Mouse (Mus musculus) limb, embryonic 10.5 days (tissue): ENCODE measurements around the gene Parpbp. TPM values are rescaled to one million over a fixed set of nuclear protein-coding genes. Genes with fewer than 3 reads are reported as not detected.
A peak's percentile ranks its signal among the peaks of the same experiment; 100 is the strongest.

Experiments
- DNase-seq: peaks from one replicate; pipeline ENCODE4 v3.0.0-alpha.2; 2017; ENCODE audit warnings: low spot score
- H3K27ac ChIP-seq: fragments of 300-500 bp; sonication (generic); 2 replicates; pipeline ENCODE4 v1.5.1; 2016; ENCODE audit warnings: mild to moderate bottlenecking
- H3K27me3 ChIP-seq: fragments of 300-500 bp; sonication (generic); 2 replicates; pipeline ENCODE4 v1.6.1; 2016; ENCODE audit warnings: low read depth, mild to moderate bottlenecking; ENCODE audit not compliant: poor library complexity, severe bottlenecking
- H3K36me3 ChIP-seq: fragments of 300-500 bp; sonication (generic); 2 replicates; pipeline ENCODE4 v1.6.1; 2016; ENCODE audit warnings: mild to moderate bottlenecking, moderate library complexity
- H3K4me1 ChIP-seq: fragments of 300-500 bp; sonication (generic); 2 replicates; pipeline ENCODE4 v1.6.1; 2016
- H3K4me3 ChIP-seq: fragments of 300-500 bp; sonication (generic); 2 replicates; pipeline ENCODE4 v1.5.1; 2016; ENCODE audit warnings: mild to moderate bottlenecking, moderate library complexity
- H3K9me3 ChIP-seq: fragments of 300-500 bp; sonication (generic); replicated peaks from 2 replicates; pipeline ENCODE4 v1.6.1; 2016; ENCODE audit warnings: mild to moderate bottlenecking
- WGBS: fragments of 180-500 bp; shearing (Covaris S2); methylation state at CpG from one replicate; pipeline ENCODE4 v1.1.7; 2016; 5-methylcytosine and 5-hydroxymethylcytosine counted together
- polyA plus RNA-seq: library from polyadenylated mRNA; unstranded; fragments of >200 nt; fragmentation: Nextera tagmentation; extraction: Ambion mirVana; gene quantifications from 2 replicates; pipeline ENCODE4 v1.2.1, GENCODE M21; 2016

Gene Parpbp
- 16.9 and 21.0 TPM in 2 replicates for polyA plus RNA-seq

DNA sequence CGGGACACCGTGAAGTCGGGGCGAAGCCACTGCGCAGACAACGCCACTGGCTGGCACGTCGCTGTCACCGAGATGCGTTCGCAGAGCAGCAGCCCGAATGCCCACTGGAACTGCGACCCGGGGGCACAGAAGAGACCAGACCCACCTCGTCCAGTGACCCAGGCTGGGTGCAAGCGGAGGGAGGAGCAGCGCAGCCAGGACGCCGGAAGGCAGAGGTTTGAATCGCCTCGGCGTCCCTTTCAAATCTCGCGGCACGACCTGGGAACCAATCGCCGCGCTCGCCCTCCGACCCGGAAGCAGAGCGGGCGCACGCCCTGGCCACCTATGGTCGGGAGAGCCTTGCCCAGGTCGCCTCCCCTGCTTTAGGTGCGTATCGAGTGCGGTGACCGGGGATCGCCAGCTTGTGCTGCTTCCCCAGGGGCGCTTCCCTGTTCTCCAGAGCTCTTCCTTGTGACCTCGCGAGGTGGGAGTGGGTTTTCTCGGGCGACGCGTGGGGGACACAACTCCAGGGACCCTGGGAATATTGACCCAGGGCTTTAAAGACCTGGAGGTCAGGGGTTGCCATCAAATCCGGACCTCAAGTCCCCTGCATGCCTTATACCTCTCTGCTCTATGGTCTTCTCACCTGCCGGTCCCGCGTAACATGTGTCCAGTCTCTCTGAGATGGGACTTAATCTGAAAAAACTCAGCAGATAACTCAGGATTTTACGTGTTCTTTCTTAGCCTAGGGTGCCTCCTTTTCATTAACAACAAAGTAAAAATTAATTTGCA is at the start of gene Parpbp, which contains the start of gene Nup37:
TSS of gene Parpbp (minus strand) at position 235 of the 771 bp plus-strand sequence.
TSS of gene Nup37 (plus strand) at position 286 of the 771 bp plus-strand sequence.
- no peaks in the 10 kb centered on the region for H3K27me3 ChIP-seq
- 1% methylated on average over 53 of the region's 53 CpGs for WGBS
- H3K27ac ChIP-seq = peak within 1 kb of the TSS; percentile 91
- H3K9me3 ChIP-seq = no peaks in the 10 kb centered on the region
- DNase-seq = peak; percentile 92
- peak within 1 kb of the TSS; percentile 91 for H3K4me3 ChIP-seq
- H3K36me3 ChIP-seq = peaks cover 58% of the 10 kb centered on the region
- peaks cover 25% of the 10 kb centered on the region for H3K4me1 ChIP-seq

DNA sequence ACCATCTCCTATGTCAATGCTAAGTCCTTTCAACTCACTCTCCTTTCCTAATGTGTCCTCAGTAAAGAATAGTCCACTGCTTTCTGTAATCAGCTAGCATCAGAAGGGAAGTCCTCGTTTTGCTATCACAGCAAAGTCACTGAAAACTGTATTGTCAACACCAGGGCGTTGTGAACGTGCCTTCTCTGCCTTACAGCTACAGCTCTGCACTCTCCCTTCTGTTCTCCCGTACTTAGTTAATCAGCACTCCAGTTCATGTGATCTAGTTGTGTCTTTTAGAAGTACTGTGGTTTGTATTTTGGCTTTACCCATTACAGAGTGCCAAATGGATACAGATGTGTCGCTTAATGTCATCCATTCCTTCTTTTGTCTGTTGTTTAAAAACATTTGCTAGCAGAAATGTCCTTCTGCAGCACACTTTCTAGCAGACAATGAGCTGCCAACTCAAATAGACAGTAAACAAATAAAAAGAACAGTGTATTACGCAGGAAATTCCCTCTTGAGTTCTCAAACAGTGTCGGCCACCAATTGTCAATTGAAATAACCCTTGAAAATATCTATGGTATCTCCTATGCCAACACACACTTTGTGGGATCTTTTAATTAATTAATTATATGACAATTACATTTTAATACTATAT is 20.8 kb upstream of the Parpbp start:
- no peak for DNase-seq
- 90% methylated on average over 7 of the region's 7 CpGs for WGBS
- no peak overlapping the region for H3K27ac ChIP-seq
- no peaks in the 10 kb centered on the region for H3K9me3 ChIP-seq
- no peaks in the 10 kb centered on the region for H3K4me1 ChIP-seq
- H3K4me3 ChIP-seq = no peak overlapping the region
- H3K27me3 ChIP-seq = no peaks in the 10 kb centered on the region
- H3K36me3 ChIP-seq = peaks cover 54% of the 10 kb centered on the region

DNA sequence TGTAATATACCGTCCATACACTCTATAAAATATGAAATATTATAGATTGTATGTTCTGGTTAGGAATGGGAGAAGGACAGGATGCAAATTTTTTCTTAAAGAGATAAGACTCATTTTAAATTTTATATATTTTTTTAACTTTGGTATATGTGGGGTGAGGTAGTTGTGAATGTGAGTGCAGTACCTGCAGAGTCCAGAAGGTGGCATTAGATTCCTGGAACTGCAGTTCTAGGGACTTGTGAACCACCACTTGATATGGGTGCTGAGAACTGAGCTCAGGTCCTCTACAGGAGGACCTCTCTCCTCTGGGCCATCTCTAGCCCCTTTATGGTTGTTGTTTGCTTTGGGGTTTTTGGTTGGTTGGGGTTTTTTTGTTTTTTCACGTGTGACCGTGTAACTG is 19.4 kb upstream of the Parpbp start:
- no peak overlapping the region for H3K27ac ChIP-seq
- no peak overlapping the region for H3K4me3 ChIP-seq
- H3K9me3 ChIP-seq = no peaks in the 10 kb centered on the region
- DNase-seq = no peak
- H3K36me3 ChIP-seq = peaks cover 51% of the 10 kb centered on the region
- 98% methylated on average over 3 of the region's 3 CpGs for WGBS
- no peaks in the 10 kb centered on the region for H3K4me1 ChIP-seq
- no peaks in the 10 kb centered on the region for H3K27me3 ChIP-seq

DNA sequence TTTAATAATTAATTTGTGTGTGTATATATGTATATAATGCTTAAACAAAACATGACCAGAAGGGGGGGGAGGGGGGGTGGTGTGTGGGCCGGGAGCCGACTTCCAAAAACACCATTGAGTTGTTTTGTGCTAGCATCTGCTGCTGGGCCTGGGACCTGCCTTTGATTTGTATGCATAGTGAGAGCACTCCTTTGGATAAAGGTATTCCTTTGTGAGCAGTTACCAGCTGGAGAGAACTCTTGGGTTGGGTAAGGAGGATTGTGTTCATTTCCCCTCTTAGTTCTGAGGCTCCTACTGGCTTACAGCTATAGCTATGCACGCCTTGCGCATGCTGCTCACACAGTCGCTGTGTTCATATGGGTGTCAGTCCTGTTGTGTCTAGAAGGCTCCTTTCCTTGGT is 15.9 kb upstream of the Parpbp start:
- Histone ChIP-seq H3K4me1 (no peaks in the 10 kb centered on the region), H3K4me3 (no peak overlapping the region), H3K27ac (no peak overlapping the region), H3K36me3 (peaks cover 80% of the 10 kb centered on the region), H3K27me3 (no peaks in the 10 kb centered on the region), H3K9me3 (no peaks in the 10 kb centered on the region)
- no peak for DNase-seq
- 93% methylated on average over 5 of the region's 5 CpGs for WGBS

DNA sequence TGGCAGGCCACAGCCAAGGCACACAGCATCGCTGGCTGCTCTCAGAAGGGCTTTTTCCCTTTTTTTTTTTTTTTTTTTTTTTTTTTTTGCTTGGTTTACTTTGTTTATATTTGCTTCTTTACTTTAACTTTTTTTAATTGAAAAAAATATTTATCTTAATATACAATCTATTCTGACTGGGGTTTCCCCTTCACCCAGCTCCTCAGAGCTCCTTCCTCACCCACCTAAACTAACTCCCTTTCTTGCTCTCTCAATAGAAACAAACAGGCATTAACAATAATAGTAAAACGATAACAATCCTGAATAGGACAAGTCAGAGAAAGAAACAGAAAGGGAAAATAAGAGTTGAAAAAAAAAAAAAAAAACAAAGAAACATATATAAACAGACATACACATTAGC is 15.4 kb upstream of the Parpbp start:
- H3K4me3 ChIP-seq = no peak overlapping the region
- H3K27me3 ChIP-seq = no peaks in the 10 kb centered on the region
- no peaks in the 10 kb centered on the region for H3K9me3 ChIP-seq
- no peaks in the 10 kb centered on the region for H3K4me1 ChIP-seq
- H3K27ac ChIP-seq = no peak overlapping the region
- 93% methylated on average over 2 of the region's 2 CpGs for WGBS
- H3K36me3 ChIP-seq = peaks cover 86% of the 10 kb centered on the region
- no peak for DNase-seq

DNA sequence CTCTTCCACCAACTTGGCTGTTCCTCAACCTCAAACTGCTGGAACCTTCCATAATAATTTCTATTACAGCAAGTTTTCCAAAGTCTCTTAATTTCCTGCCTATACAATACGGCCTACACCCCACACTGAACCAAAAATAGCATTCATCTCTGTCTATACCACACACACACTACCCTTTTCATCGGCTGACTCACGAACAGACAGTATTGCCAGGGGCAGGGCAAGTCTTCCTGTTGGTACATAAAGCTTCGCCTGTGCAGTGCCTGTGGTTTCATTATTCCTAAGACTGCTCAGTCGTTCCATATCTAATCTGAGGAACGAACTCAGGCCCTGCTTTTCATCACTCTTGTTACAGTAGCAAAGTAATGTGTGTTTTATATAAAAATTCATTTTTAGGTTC is 4.9 kb upstream of the Parpbp start:
- no peaks in the 10 kb centered on the region for H3K9me3 ChIP-seq
- H3K4me3 ChIP-seq = no peak overlapping the region
- H3K27ac ChIP-seq = no peak overlapping the region
- DNase-seq = no peak
- WGBS = 91% methylated on average over 6 of the region's 6 CpGs
- H3K4me1 ChIP-seq = peaks cover 8% of the 10 kb centered on the region; the same call in 1 of the 2 replicates
- H3K36me3 ChIP-seq = peaks cover 77% of the 10 kb centered on the region
- H3K27me3 ChIP-seq = no peaks in the 10 kb centered on the region

DNA sequence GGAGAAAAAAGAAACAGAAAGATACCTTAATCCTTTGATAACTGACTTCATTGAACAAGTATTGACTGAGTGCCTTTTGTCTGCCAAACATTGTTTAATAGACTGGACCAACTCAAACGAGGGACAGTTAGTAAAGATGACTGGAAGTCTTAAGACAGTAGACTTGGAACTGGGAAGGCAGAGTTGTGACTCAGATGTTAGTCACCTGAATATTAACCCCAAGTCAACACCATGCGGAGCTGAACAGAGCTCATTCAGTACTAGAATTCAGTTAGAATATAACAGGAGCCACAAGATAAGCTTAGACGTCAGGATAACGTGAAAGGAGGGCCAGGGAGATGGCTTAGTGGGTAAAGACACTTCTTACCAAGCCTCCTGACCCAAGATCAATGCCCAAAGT is 3.6 kb upstream of the Parpbp start:
- no peak for DNase-seq
- Histone ChIP-seq H3K27ac (no peak overlapping the region), H3K9me3 (no peaks in the 10 kb centered on the region), H3K4me1 (peaks cover 18% of the 10 kb centered on the region), H3K36me3 (peaks cover 69% of the 10 kb centered on the region), H3K4me3 (no peak overlapping the region), H3K27me3 (no peaks in the 10 kb centered on the region)
- 91% methylated on average over 4 of the region's 4 CpGs for WGBS

DNA sequence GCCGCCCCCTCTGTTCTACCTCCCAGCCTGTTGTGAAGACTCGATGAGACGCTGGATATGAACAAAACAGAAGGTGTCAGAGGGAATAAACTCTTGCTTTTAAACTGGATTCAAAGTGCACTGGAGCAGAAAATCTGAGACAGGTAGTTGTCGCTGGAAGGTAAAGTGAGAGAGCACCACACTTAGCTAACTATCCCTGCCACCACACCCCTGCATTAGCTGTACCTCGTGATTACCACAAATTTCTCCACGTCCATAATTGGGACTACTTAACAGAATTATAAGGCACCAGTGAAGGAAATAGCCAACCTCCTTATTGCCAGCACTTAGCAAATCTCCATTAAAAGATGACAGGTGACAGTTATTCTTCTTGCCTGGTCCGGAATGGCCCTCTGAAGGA is 554 bp downstream of the Parpbp start:
- no peak for DNase-seq
- peak overlapping the region; percentile 91 for H3K4me3 ChIP-seq
- peak overlapping the region; percentile 91 for H3K27ac ChIP-seq
- H3K27me3 ChIP-seq = no peaks in the 10 kb centered on the region
- peaks cover 52% of the 10 kb centered on the region for H3K36me3 ChIP-seq
- WGBS = 27% methylated on average over 7 of the region's 7 CpGs
- H3K9me3 ChIP-seq = no peaks in the 10 kb centered on the region
- H3K4me1 ChIP-seq = peaks cover 25% of the 10 kb centered on the region

DNA sequence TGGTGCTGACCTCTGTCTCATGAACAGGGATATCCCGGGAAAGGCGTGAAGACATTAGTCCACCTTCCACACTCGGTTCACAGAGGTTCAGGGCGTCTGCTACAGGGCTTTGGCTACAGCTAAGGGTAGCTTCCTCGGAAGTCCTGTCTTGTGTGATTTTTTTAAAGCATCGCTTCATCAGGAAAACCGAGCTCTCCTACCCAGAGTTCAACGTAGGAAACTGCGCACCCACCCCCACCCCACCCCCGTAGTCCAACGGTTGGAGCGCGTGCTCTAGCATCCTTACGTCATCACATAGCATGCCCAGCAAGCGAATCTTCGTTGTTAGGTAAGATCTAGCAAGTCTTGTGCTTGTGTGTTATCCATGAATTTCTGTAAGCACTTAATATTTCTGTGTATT is 11.1 kb downstream of the Parpbp start:
- Histone ChIP-seq H3K4me3 (no peak overlapping the region), H3K27ac (no peak overlapping the region), H3K9me3 (no peaks in the 10 kb centered on the region), H3K36me3 (peaks cover 34% of the 10 kb centered on the region), H3K4me1 (no peaks in the 10 kb centered on the region), H3K27me3 (no peaks in the 10 kb centered on the region)
- DNase-seq = no peak
- WGBS = 96% methylated on average over 16 of the region's 16 CpGs

DNA sequence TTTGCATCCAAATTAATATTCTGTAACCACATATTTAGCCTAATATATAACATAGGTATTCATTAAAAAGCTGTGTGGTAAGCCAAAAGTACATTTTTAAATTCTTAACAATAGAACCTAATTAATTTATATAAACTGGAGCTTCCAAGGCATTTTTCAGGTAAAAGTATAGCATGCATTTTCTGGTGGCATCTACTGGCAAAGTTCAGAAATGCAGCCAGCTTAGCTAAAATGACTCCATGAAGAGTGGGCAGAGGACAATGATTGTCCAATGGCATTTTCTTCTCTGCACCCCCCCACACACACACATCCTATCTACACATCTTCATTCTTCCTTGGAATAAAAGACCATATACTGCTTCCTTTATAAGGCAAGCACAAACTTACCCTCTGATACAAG is 27.0 kb downstream of the Parpbp start:
- no peak overlapping the region for H3K27ac ChIP-seq
- DNase-seq = no peak
- H3K4me1 ChIP-seq = no peaks in the 10 kb centered on the region
- no peaks in the 10 kb centered on the region for H3K9me3 ChIP-seq
- H3K4me3 ChIP-seq = no peak overlapping the region
- H3K36me3 ChIP-seq = peaks cover 42% of the 10 kb centered on the region
- H3K27me3 ChIP-seq = no peaks in the 10 kb centered on the region

DNA sequence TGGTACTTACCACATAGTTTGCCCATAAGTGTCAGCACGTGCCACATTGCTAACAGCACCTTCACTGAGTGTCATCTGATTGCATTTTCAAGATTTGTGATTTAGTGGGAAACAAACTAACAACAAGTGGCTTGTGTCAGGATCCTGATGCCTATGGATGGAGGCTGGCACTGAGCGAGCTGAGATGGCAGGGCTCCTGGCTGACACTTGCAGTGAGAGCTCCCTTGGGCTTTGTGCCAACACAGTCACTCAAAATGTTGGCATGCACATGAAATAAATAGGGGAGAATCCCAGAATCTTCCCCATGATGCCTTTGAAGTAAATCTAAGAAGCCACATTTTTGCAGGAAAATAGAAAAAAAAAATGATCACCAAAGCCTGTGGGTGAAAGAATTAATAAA is 33.5 kb downstream of the Parpbp start:
- peaks cover 45% of the 10 kb centered on the region for H3K36me3 ChIP-seq
- H3K27ac ChIP-seq = no peak overlapping the region
- no peaks in the 10 kb centered on the region for H3K9me3 ChIP-seq
- WGBS = 96% methylated on average over 2 of the region's 2 CpGs
- H3K4me1 ChIP-seq = no peaks in the 10 kb centered on the region
- DNase-seq = no peak
- H3K27me3 ChIP-seq = no peaks in the 10 kb centered on the region
- H3K4me3 ChIP-seq = no peak overlapping the region

DNA sequence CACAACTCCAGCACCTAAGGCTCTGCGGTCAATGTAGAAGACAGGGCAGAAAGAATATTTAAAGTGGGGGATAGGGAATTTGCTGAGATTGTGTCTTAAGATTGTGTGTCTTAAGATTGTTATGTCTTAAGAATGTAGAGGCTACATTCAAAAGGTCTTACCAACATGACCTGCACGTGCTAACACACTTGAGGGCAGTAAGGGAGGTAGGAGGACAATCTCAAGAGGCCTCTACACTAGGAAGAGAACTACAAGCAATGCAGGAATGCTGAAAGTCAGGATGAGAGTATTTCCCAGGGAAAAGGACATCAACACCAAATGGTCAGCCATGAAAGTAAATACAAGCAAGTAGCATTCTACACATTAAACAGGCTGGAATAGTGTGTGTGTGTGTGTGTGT is 40.6 kb downstream of the Parpbp start:
- Histone ChIP-seq H3K36me3 (peaks cover 17% of the 10 kb centered on the region), H3K4me1 (no peaks in the 10 kb centered on the region), H3K27me3 (no peaks in the 10 kb centered on the region), H3K4me3 (no peak overlapping the region), H3K27ac (no peak overlapping the region), H3K9me3 (no peaks in the 10 kb centered on the region)
- DNase-seq = no peak
- WGBS = 94% methylated on average over 2 of the region's 2 CpGs

DNA sequence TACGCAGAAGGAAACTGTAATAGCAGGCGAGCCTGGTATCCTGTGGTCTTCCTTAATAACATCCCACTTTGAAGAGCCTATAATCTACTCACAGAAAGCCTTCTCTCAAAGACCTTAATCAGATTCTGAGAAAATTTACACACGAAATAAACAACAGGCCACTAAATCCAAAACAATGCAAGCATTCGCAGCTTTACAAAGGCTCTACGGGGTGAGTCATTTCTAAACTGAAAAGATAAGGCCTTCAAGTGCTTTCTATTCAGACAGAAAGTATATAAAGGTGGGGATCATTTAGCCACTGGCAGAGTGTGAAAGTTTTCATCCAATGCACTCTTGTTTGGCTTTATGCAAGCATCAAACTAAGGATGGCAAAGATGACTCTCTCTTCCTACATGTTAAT is 56.0 kb downstream of the Parpbp start, which contains the start of gene Pmch:
TSS of gene Pmch (plus strand) at position 301 of the 400 bp plus-strand sequence.
- Histone ChIP-seq H3K4me3 (no peak within 1 kb of the TSS), H3K27ac (no peak within 1 kb of the TSS), H3K4me1 (no peaks in the 10 kb centered on the region), H3K27me3 (no peaks in the 10 kb centered on the region), H3K36me3 (peaks cover 25% of the 10 kb centered on the region), H3K9me3 (no peaks in the 10 kb centered on the region)
- WGBS = 89% methylated on average over 5 of the region's 5 CpGs
- no peak for DNase-seq
